Mouse (Mus musculus): ENCODE results near the gene Wnt7a.

The Wnt7a gene

DNA sequence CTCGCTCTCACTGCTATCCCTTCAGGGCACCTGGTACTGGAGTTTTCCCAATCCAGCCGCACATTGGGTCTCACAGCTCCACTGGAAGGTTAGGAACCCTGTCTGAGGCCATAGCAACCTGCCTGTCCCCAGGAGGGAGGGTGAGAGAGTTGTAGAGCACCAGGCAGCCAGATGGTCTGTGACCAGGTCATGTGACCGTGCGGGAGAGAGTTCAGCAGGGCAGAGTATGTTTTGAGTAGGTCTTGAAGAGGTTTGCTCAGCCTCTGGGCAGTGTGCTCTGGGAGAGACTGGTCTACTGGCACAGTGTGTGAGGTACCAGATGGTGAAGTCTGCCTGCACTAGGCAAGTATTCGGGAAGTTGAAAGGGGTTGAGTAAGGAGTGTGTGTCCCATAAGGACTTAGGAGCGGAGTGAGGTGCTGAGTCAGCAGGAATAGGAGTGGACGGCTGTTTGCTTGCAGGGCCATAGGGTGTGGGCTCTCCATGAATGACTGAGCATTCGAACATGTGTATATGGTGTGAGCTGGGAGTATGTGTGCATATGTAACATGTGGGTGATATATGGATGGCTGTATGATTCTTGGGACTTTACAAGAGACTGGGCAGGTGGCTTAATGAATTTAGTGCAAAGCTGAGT lies 71.4 kb downstream of the Wnt7a start:
- DNase-seq (ENCODE audit: low read depth): no peak

GRCm38 (mm10) chr6:91335470-91335869 lies 75.7 kb downstream of the Wnt7a start:
- no peak for DNase-seq (ENCODE audit: low read depth)

- DNase-seq (ENCODE audit: low read depth): no peak
Observed at GRCm38 (mm10) chr6:91331886-91332285, 79.3 kb downstream of the Wnt7a start.

- no peak for DNase-seq (ENCODE audit: low read depth)
Observed at GRCm38 (mm10) chr6:91325556-91325955, 85.6 kb downstream of the Wnt7a start.

DNA sequence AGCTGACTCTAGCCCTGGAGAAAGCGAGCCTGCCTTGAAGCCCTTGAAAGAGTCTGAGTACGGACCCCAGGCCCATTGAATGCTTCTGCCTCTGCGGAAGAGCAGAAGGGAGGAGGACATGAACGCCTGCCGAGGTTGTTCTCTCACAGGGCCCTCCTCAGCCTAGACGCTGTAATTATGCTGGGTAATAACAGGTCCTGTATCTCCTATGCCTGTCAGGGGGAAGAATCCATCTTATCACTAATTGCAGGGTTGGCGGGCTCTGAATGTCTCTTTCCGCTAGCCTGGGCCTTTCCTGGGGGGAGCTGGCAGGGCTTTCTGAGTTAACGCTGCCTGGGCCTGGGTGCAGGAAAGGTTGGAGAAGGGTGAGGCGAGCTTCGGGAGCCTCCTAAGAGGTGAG lies 86.4 kb downstream of the Wnt7a start:
- no peak for DNase-seq (ENCODE audit: low read depth)

DNA sequence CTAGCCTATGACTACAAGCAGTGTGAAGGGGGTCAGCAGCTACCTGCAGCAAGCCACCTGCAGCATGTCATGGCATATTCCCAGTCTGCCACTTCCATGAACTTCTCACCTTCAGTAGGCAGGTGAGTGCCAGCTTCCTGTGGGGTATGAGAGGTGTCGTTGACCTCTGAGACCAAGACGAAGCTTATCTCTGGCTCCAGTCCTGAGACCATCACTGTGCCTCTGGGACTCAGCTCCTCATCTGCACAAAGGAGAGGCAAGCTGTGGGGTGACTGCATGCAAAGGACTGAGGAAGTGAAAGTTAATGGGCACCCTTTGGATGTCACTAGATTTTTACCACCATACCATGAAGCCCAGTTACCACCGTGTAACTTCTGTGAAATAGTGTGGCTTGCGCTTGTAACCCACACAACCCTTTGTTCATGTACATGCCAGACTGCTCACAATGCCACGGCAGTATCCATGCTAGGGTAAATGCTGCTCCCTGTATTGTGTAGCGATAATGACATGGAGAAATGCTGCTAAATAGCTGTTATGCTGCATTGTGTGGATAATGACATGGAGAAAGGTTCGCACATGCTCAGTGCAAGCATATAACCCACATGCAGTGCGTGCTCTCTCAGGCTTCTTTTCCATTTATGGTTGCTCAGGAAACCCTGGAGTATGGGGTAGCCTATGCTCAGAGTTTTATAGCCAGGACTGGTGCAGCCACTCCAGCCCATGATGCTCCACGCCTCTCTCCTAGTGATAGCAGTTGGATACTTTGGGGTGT lies 89.0 kb downstream of the Wnt7a start:
- no peak for DNase-seq (ENCODE audit: low read depth)
